Comparison of ENCODE assay signal across 16 mouse cellular contexts in the genomic region with DNA sequence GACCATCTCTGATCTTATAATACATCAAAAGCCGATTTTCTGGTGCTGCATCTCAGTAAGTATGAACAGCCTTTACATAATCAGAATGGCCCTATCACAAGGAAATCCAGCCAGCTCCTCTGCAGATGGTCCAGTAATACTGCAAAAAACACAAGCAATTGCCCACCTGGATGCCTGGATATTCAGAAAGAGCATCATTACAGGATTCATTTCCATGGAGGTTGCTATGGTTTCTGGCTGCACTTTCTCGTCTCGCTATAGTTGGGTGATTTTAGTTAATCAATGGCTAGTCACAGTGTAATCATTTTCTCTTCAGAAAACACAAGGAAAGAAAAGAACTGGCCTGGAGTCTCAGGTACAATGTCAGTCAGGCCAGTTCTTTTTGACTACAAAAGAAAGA.
DNase-seq lines count a peak whose midpoint lies in the region; ATAC-seq lines count a peak whose summit lies in the region.
"Had no signal": no experiment of that assay in that cellular context is flagged by ENCODE, and none has a peak within 500 bp of the region (broad histone marks: within the 10 kb centered on the region; RNA-seq: fewer than 3 reads in every experiment).

No protein-coding gene starts in this region.

- 57% methylated on average over 3 of the region's 3 CpGs for whole genome bisulfite sequencing in forebrain, embryonic 12.5 days
- 72% methylated on average over 3 of the region's 3 CpGs for WGBS in forebrain, embryonic 11.5 days
- WGBS in hindbrain, embryonic 14.5 days: 46% methylated on average over 3 of the region's 3 CpGs
- WGBS in midbrain, embryonic 16.5 days: 32% methylated on average over 3 of the region's 3 CpGs

- DNase-seq in forebrain, embryonic 11.5 days (ENCODE audit: low spot score): no peak
- DNase-seq in layer of hippocampus, adult 11-12 months (ENCODE audit: low spot score): peak; percentile 6
- no peak for DNase-seq in layer of hippocampus, adult 9-10 months (ENCODE audit: low spot score)
- DNase-seq in hindbrain, embryonic 14.5 days (ENCODE audit: low spot score): peak; percentile 31
- DNase-seq in gastrocnemius, postnatal 14 days: no peak
- no peak for DNase-seq in liver
- DNase-seq: gastrocnemius, postnatal 25 days; right cerebral cortex, postnatal 25 days had no signal

- no peak overlapping the region for H3K4me3 ChIP-seq in forebrain, embryonic 12.5 days (replicated peaks)
- H3K4me3 ChIP-seq in forebrain, embryonic 11.5 days (ENCODE audit: low read depth, low read length): no peak overlapping the region
- no peak overlapping the region for H3K4me3 ChIP-seq in hindbrain, embryonic 14.5 days (replicated peaks; ENCODE audit: low read length)
- H3K4me3 ChIP-seq in midbrain, embryonic 16.5 days (ENCODE audit: low read depth, low read length): no peak overlapping the region
- H3K4me3 ChIP-seq: layer of hippocampus, adult 2 months; limb, embryonic 12.5 days had no signal

- no peaks in the 10 kb centered on the region for H3K4me1 ChIP-seq in forebrain, embryonic 12.5 days
- no peaks in the 10 kb centered on the region for H3K4me1 ChIP-seq in forebrain, embryonic 11.5 days (replicated peaks; ENCODE audit: control insufficient read depth, insufficient read depth, low read length)
- H3K4me1 ChIP-seq in hindbrain, embryonic 14.5 days (replicated peaks; ENCODE audit: control insufficient read depth, insufficient read depth, low read length): peaks cover 6% of the 10 kb centered on the region; the same call in 1 of the 2 replicates
- 0 out of 2 replicates have a peak, but pooled peaks cover 4% of the 10 kb centered on the region for H3K4me1 ChIP-seq in midbrain, embryonic 16.5 days (ENCODE audit: control insufficient read depth, insufficient read depth, low read length)
- H3K4me1 ChIP-seq: limb, embryonic 12.5 days had no signal

- no peak overlapping the region for H3K9ac ChIP-seq in forebrain, embryonic 12.5 days
- no peak overlapping the region for H3K9ac ChIP-seq in forebrain, embryonic 11.5 days (ENCODE audit: low read length)
- no peak overlapping the region for H3K9ac ChIP-seq in hindbrain, embryonic 14.5 days
- H3K9ac ChIP-seq in midbrain, embryonic 16.5 days (ENCODE audit: low read depth, low read length): no peak overlapping the region
- H3K9ac ChIP-seq: limb, embryonic 12.5 days; liver, embryonic 14.5 days had no signal

- intact Hi-C loops in gastrocnemius, postnatal 14 days (cut with DNase I; ENCODE audit: low total_unique reads): no loop called here

- 0 out of 2 replicates have a peak, but pooled peaks have one; percentile 33 for ATAC-seq in forebrain, embryonic 12.5 days (ENCODE audit: low FRiP score)
- ATAC-seq in forebrain, embryonic 11.5 days (replicated peaks; ENCODE audit: low FRiP score): no peak
- ATAC-seq in hindbrain, embryonic 14.5 days (ENCODE audit: low FRiP score): 0 out of 2 replicates have a peak, but pooled peaks have one; percentile 43
- peak; percentile 84 for ATAC-seq in midbrain, embryonic 16.5 days
- ATAC-seq: CD4-positive, CD25-positive, alpha-beta regulatory T cell, adult 4 months; inflammation-experienced regulatory T-cells, adult 6 months had no signal

- H3K27ac ChIP-seq in forebrain, embryonic 12.5 days: 0 out of 2 replicates have a peak overlapping the region, but pooled peaks have one; percentile 25
- no peak overlapping the region for H3K27ac ChIP-seq in forebrain, embryonic 11.5 days (ENCODE audit: low read depth, low read length)
- peak overlapping the region; percentile 40 for H3K27ac ChIP-seq in hindbrain, embryonic 14.5 days
- peak overlapping the region; percentile 66; the same call in 1 of the 2 replicates for H3K27ac ChIP-seq in midbrain, embryonic 16.5 days (ENCODE audit: low read length)
- H3K27ac ChIP-seq: layer of hippocampus, adult 2 months; limb, embryonic 12.5 days; liver, embryonic 14.5 days had no signal

- H3K4me2 ChIP-seq in forebrain, embryonic 12.5 days: no peak overlapping the region
- H3K4me2 ChIP-seq in forebrain, embryonic 11.5 days (ENCODE audit: low read depth, low read length, severe bottlenecking): no peak overlapping the region
- no peak overlapping the region for H3K4me2 ChIP-seq in hindbrain, embryonic 14.5 days (replicated peaks)
- no peak overlapping the region for H3K4me2 ChIP-seq in midbrain, embryonic 16.5 days (ENCODE audit: low read length)
- H3K4me2 ChIP-seq: limb, embryonic 12.5 days had no signal

- no peaks in the 10 kb centered on the region for H3K36me3 ChIP-seq in forebrain, embryonic 12.5 days (replicated peaks)
- no peaks in the 10 kb centered on the region for H3K36me3 ChIP-seq in forebrain, embryonic 11.5 days (ENCODE audit: control insufficient read depth, insufficient read depth, low read length)
- no peaks in the 10 kb centered on the region for H3K36me3 ChIP-seq in hindbrain, embryonic 14.5 days (replicated peaks; ENCODE audit: control insufficient read depth, insufficient read depth)
- H3K36me3 ChIP-seq in midbrain, embryonic 16.5 days (ENCODE audit: control insufficient read depth, insufficient read depth, low read length): no peaks in the 10 kb centered on the region
- H3K36me3 ChIP-seq: G1E; limb, embryonic 12.5 days had no signal

- no peaks in the 10 kb centered on the region for H3K9me3 ChIP-seq in forebrain, embryonic 12.5 days
- no peaks in the 10 kb centered on the region for H3K9me3 ChIP-seq in forebrain, embryonic 11.5 days (ENCODE audit: control insufficient read depth, low read length)
- no peaks in the 10 kb centered on the region for H3K9me3 ChIP-seq in hindbrain, embryonic 14.5 days (ENCODE audit: control insufficient read depth, low read length)
- no peaks in the 10 kb centered on the region for H3K9me3 ChIP-seq in midbrain, embryonic 16.5 days (replicated peaks; ENCODE audit: control insufficient read depth, low read length, poor library complexity, severe bottlenecking)
- H3K9me3 ChIP-seq: G1E; limb, embryonic 12.5 days had no signal

- no peaks in the 10 kb centered on the region for H3K27me3 ChIP-seq in forebrain, embryonic 12.5 days
- H3K27me3 ChIP-seq in forebrain, embryonic 11.5 days (ENCODE audit: control insufficient read depth, insufficient read depth, low read length): no peaks in the 10 kb centered on the region
- H3K27me3 ChIP-seq in hindbrain, embryonic 14.5 days (ENCODE audit: control insufficient read depth, insufficient read depth, low read length): no peaks in the 10 kb centered on the region
- H3K27me3 ChIP-seq in midbrain, embryonic 16.5 days (ENCODE audit: control insufficient read depth, insufficient read depth, low read depth, low read length): no peaks in the 10 kb centered on the region
- H3K27me3 ChIP-seq: limb, embryonic 12.5 days had no signal

Comparison
In these comparisons a context has a peak if more than half of its experiments do, and no peak if none do; other contexts are left out.
1. DNase-seq: peak in layer of hippocampus, adult 11-12 months (single experiment) and hindbrain, embryonic 14.5 days (single experiment); none in forebrain, embryonic 11.5 days (single experiment), layer of hippocampus, adult 9-10 months (single experiment), gastrocnemius, postnatal 14 days (single experiment) and liver (single experiment).